Mouse (Mus musculus): ENCODE results near the gene Stat3. TPM values are rescaled to one million over a fixed set of nuclear protein-coding genes. Genes with fewer than 3 reads are reported as not detected.

Gene Stat3
- polyA plus RNA-seq, 1 experiment from 2014 or later = 40.5 TPM

- no peak overlapping the region for H3K4me3 ChIP-seq (replicated peaks)
- no peak for ATAC-seq (ENCODE audit: insufficient number of reproducible peaks, insufficient read depth, low FRiP score, low TSS enrichment, low read depth)
- H3K27me3 ChIP-seq = peaks cover 71% of the 10 kb centered on the region
- H3K4me2 ChIP-seq = no peak overlapping the region
- H3K4me1 ChIP-seq (replicated peaks) = peaks cover 19% of the 10 kb centered on the region
- no peaks in the 10 kb centered on the region for H3K9me3 ChIP-seq
- H3K36me3 ChIP-seq = no peaks in the 10 kb centered on the region
- no peak overlapping the region for H3K27ac ChIP-seq
- WGBS = 88% methylated on average over 7 of the region's 7 CpGs
- no peak overlapping the region for H3K9ac ChIP-seq (replicated peaks)
These were observed 33.9 kb upstream of the Stat3 start for GRCm38 (mm10) chr11:100973245-100973644.

- Histone ChIP-seq H3K4me3 (replicated peaks) (no peak overlapping the region), H3K4me2 (no peak overlapping the region), H3K9ac (replicated peaks) (no peak overlapping the region), H3K27me3 (peaks cover 88% of the 10 kb centered on the region), H3K36me3 (no peaks in the 10 kb centered on the region), H3K9me3 (no peaks in the 10 kb centered on the region), H3K27ac (no peak overlapping the region), H3K4me1 (replicated peaks) (peaks cover 19% of the 10 kb centered on the region)
- no peak for ATAC-seq (ENCODE audit: insufficient number of reproducible peaks, insufficient read depth, low FRiP score, low TSS enrichment, low read depth)
- 65% methylated on average over 10 of the region's 10 CpGs for WGBS
These were observed 32.1 kb upstream of the Stat3 start for GRCm38 (mm10) chr11:100971455-100971854.

GRCm38 (mm10) chr11:100970557-100970937, 31.2 kb upstream of the Stat3 start, which contains the start of gene Cavin1:
Gene Cavin1, minus strand, starts transcription at chr11:100970887.
- ATAC-seq (ENCODE audit: insufficient number of reproducible peaks, insufficient read depth, low FRiP score, low TSS enrichment, low read depth) = peak; percentile 76
- Histone ChIP-seq H3K4me3 (replicated peaks) (peak within 1 kb of the TSS; percentile 49), H3K9ac (replicated peaks) (peak within 1 kb of the TSS; percentile 61), H3K4me2 (peak within 1 kb of the TSS; percentile 75), H3K36me3 (no peaks in the 10 kb centered on the region), H3K4me1 (replicated peaks) (peaks cover 19% of the 10 kb centered on the region), H3K27ac (no peak within 1 kb of the TSS), H3K9me3 (no peaks in the 10 kb centered on the region), H3K27me3 (peaks cover 97% of the 10 kb centered on the region)
- whole genome bisulfite sequencing = 1% methylated on average over 20 of the region's 20 CpGs

GRCm38 (mm10) chr11:100969744-100970556, 30.6 kb upstream of the Stat3 start:
- Histone ChIP-seq H3K4me2 (peak overlapping the region; percentile 75), H3K4me3 (replicated peaks) (peak overlapping the region; percentile 49), H3K36me3 (no peaks in the 10 kb centered on the region), H3K27ac (no peak overlapping the region), H3K4me1 (replicated peaks) (peaks cover 19% of the 10 kb centered on the region), H3K9ac (replicated peaks) (peak overlapping the region; percentile 61), H3K27me3 (peaks cover 97% of the 10 kb centered on the region), H3K9me3 (no peaks in the 10 kb centered on the region)
- ATAC-seq (ENCODE audit: insufficient number of reproducible peaks, insufficient read depth, low FRiP score, low TSS enrichment, low read depth) = peak; percentile 49; the same call in 1 of the 2 replicates
- 1% methylated on average over 65 of the region's 65 CpGs for WGBS

GRCm38 (mm10) chr11:100969189-100969743, 29.9 kb upstream of the Stat3 start:
- H3K4me2 ChIP-seq = peak overlapping the region; percentile 75
- H3K4me3 ChIP-seq (replicated peaks) = peak overlapping the region; percentile 49
- no peak overlapping the region for H3K27ac ChIP-seq
- no peak for ATAC-seq (ENCODE audit: insufficient number of reproducible peaks, insufficient read depth, low FRiP score, low TSS enrichment, low read depth)
- H3K9me3 ChIP-seq = no peaks in the 10 kb centered on the region
- peaks cover 19% of the 10 kb centered on the region for H3K4me1 ChIP-seq (replicated peaks)
- peaks cover 97% of the 10 kb centered on the region for H3K27me3 ChIP-seq
- H3K36me3 ChIP-seq = no peaks in the 10 kb centered on the region
- 5% methylated on average over 34 of the region's 35 CpGs for WGBS
- peak overlapping the region; percentile 61 for H3K9ac ChIP-seq (replicated peaks)

GRCm38 (mm10) chr11:100968501-100968900, 29.2 kb upstream of the Stat3 start:
- H3K9ac ChIP-seq (replicated peaks) = no peak overlapping the region
- H3K27me3 ChIP-seq = peaks cover 99% of the 10 kb centered on the region
- peak overlapping the region; percentile 75 for H3K4me2 ChIP-seq
- H3K27ac ChIP-seq = no peak overlapping the region
- 79% methylated on average over 5 of the region's 5 CpGs for WGBS
- ATAC-seq (ENCODE audit: insufficient number of reproducible peaks, insufficient read depth, low FRiP score, low TSS enrichment, low read depth) = no peak
- H3K9me3 ChIP-seq = no peaks in the 10 kb centered on the region
- H3K4me3 ChIP-seq (replicated peaks) = peak overlapping the region; percentile 49
- H3K4me1 ChIP-seq (replicated peaks) = peaks cover 19% of the 10 kb centered on the region
- no peaks in the 10 kb centered on the region for H3K36me3 ChIP-seq

- peaks cover 19% of the 10 kb centered on the region for H3K4me1 ChIP-seq (replicated peaks)
- peaks cover 94% of the 10 kb centered on the region for H3K27me3 ChIP-seq
These were observed 28.6 kb upstream of the Stat3 start for GRCm38 (mm10) chr11:100967881-100968420.

GRCm38 (mm10) chr11:100967376-100967775, 28.0 kb upstream of the Stat3 start:
- Histone ChIP-seq H3K4me1 (replicated peaks) (peaks cover 24% of the 10 kb centered on the region), H3K9me3 (no peaks in the 10 kb centered on the region), H3K27me3 (peaks cover 88% of the 10 kb centered on the region), H3K9ac (replicated peaks) (no peak overlapping the region), H3K36me3 (no peaks in the 10 kb centered on the region), H3K27ac (no peak overlapping the region), H3K4me3 (replicated peaks) (no peak overlapping the region), H3K4me2 (no peak overlapping the region)
- no peak for ATAC-seq (ENCODE audit: insufficient number of reproducible peaks, insufficient read depth, low FRiP score, low TSS enrichment, low read depth)
- WGBS = 63% methylated on average over 5 of the region's 5 CpGs

More at GRCm38 (mm10) chr11:100967881-100968420, 28.6 kb upstream of the Stat3 start:
- Histone ChIP-seq H3K9ac (replicated peaks) (no peak overlapping the region), H3K27ac (no peak overlapping the region), H3K4me3 (replicated peaks) (0 out of 2 replicates have a peak overlapping the region, but pooled peaks have one; percentile 49), H3K36me3 (no peaks in the 10 kb centered on the region), H3K9me3 (no peaks in the 10 kb centered on the region), H3K4me2 (0 out of 2 replicates have a peak overlapping the region, but pooled peaks have one; percentile 75)
- ATAC-seq (ENCODE audit: insufficient number of reproducible peaks, insufficient read depth, low FRiP score, low TSS enrichment, low read depth) = no peak
- 92% methylated on average over 5 of the region's 5 CpGs for WGBS

- peaks cover 25% of the 10 kb centered on the region for H3K4me1 ChIP-seq (replicated peaks)
These were observed 26.4 kb upstream of the Stat3 start for GRCm38 (mm10) chr11:100965760-100966159.

GRCm38 (mm10) chr11:100964901-100965542, 25.7 kb upstream of the Stat3 start:
- H3K27ac ChIP-seq = no peak overlapping the region
- no peak overlapping the region for H3K4me2 ChIP-seq
- WGBS = 85% methylated on average over 6 of the region's 6 CpGs
- H3K9ac ChIP-seq (replicated peaks) = no peak overlapping the region
- peaks cover 26% of the 10 kb centered on the region for H3K4me1 ChIP-seq (replicated peaks)
- H3K36me3 ChIP-seq = no peaks in the 10 kb centered on the region
- no peak overlapping the region for H3K4me3 ChIP-seq (replicated peaks)
- H3K9me3 ChIP-seq = no peaks in the 10 kb centered on the region
- H3K27me3 ChIP-seq = peaks cover 73% of the 10 kb centered on the region
- no peak for ATAC-seq (ENCODE audit: insufficient number of reproducible peaks, insufficient read depth, low FRiP score, low TSS enrichment, low read depth)

More at GRCm38 (mm10) chr11:100965760-100966159, 26.4 kb upstream of the Stat3 start:
- Histone ChIP-seq H3K9me3 (no peaks in the 10 kb centered on the region), H3K4me3 (replicated peaks) (no peak overlapping the region), H3K36me3 (no peaks in the 10 kb centered on the region), H3K27ac (no peak overlapping the region), H3K4me2 (no peak overlapping the region), H3K9ac (replicated peaks) (no peak overlapping the region), H3K27me3 (peaks cover 74% of the 10 kb centered on the region)
- ATAC-seq (ENCODE audit: insufficient number of reproducible peaks, insufficient read depth, low FRiP score, low TSS enrichment, low read depth) = no peak
- 80% methylated on average over 6 of the region's 6 CpGs for WGBS

- Histone ChIP-seq H3K27me3 (peaks cover 70% of the 10 kb centered on the region), H3K9me3 (no peaks in the 10 kb centered on the region), H3K36me3 (no peaks in the 10 kb centered on the region), H3K27ac (no peak overlapping the region), H3K9ac (replicated peaks) (no peak overlapping the region), H3K4me3 (replicated peaks) (no peak overlapping the region), H3K4me2 (no peak overlapping the region), H3K4me1 (replicated peaks) (peaks cover 24% of the 10 kb centered on the region)
- 83% methylated on average over 7 of the region's 7 CpGs for WGBS
- ATAC-seq (ENCODE audit: insufficient number of reproducible peaks, insufficient read depth, low FRiP score, low TSS enrichment, low read depth) = no peak
These were observed 24.8 kb upstream of the Stat3 start for GRCm38 (mm10) chr11:100964180-100964579.
